Mouse (Mus musculus) hematopoietic stem cell, adult 5-6 weeks (primary cell): ENCODE measurements at regions not wholly inside any gene's neighbourhood (a gene's known extent, or its start where the extent isn't known, plus 50 kb on each side); places are given as distances from the start of the nearest gene placed in this dataset.

Source experiments
- ATAC-seq, 2 experiments: fragments of 125-278 bp in 1 of 2; replicated peaks in 1 of 2; 2 replicates each; pipeline ENCODE4 v1.8.0; 2016 to 2017; ENCODE audit warnings: inconsistent platforms in 2 of 2, mild to moderate bottlenecking in 2 of 2, moderate number of reproducible peaks in 2 of 2, low read depth in 1 of 2, moderate TSS enrichment in 1 of 2; ENCODE audit not compliant: low FRiP score in 2 of 2, poor library complexity in 2 of 2, severe bottlenecking in 2 of 2, insufficient read depth in 1 of 2, low TSS enrichment in 1 of 2

DNA sequence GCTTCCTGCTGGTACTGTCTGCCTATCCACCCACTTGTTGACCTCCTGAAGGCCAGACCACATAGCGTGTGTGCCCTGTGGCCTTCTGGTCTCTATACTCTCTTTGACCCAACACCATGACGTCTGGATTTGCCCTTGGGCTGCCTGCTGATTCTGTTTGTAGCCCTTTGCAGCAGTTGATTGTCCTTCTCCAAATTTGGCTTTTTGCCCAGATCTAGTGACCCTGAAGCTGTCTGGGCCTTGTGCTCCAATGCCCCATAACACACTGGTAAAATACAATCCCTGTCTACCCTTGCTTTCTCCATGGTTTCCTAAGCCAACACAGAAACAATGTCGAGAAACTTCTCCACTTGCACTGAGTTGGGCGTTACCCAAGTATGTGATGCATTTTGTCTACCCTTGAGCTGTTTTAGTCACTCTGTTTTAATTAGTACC lies 979.3 kb downstream of the Epha4 start:
- ATAC-seq: no peak

DNA sequence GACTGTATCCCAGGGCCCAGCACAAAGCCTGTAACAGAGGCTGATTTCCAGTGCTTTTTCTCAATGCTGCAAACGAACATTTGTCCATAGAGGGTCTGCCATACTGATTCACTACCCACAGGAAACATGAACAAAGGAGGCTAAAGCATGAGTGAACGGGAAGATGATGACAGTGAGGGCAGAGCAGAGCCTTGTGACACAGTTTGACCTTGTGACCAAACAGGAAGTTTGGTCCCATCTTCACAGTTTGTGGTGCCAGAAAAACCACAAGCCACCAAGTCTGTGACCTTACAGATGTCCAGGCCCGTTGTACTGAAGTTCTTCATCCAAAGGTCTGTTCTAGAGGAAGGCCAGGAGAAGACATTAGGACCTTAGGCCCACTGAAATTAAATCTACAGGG lies 974.4 kb downstream of the Epha4 start:
- peak; percentile 27 to 39; a peak in 2 of 4 replicates for ATAC-seq

DNA sequence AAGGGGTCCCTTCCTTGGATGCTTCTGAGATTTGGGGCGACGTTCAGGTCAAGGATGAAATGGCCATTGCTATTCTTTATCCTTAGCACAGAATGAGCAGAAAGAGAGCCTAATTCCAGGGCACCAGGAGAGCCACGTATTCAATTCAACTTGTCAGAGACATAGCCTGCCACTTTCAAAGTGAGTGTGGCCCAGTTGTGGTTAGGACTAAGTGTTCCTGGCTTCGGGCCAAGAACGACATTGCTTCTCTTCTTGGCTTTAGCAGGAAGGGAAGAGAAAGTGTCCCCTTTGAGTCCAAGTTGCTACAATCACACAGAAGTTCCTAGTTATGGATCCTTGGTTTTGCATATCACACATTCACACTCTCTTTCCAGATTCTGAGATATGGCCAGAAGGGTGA lies 964.0 kb downstream of the Epha4 start:
- ATAC-seq: peak in 1 of 2 experiments; percentile 39; a peak in 2 of 4 replicates

DNA sequence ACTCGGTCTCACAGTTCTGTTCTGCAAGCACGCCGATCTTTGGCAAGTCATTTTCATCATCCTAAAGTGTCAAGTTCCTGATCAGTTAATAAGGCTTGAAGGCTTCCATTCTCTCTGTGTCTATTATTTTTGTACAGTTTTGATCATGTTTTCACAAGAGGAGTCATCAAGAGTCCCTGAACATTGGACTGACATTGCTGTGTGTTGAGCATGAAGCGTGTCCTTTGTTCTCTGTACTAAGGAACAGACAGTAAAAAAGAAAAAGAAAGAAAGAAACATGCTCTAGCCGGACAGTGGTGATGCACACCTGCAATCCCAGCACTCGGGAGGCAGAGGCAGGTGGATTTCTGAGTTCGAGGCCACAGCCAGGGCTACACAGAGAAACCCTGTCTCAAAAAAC lies 955.4 kb downstream of the Epha4 start:
- ATAC-seq: no peak

DNA sequence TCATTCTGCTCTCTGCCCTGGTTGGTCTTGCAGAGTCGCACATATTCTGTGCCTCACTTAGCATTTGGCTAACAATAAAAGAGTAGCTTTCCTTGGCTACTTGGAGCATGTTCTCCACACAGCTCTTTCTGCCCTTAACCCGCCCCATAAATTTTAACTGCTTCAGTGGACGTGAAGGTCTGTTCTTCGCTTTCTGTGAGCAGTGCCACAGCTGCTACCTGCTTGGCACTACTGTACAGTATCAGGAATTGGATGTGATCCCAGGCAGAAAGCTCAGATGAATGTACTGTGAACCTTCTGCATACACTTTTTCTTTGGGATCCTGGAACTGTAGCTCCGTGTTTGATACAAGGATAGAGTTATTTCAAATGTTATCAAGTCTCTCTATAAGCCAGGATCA lies 939.4 kb downstream of the Epha4 start:
- no peak for ATAC-seq

DNA sequence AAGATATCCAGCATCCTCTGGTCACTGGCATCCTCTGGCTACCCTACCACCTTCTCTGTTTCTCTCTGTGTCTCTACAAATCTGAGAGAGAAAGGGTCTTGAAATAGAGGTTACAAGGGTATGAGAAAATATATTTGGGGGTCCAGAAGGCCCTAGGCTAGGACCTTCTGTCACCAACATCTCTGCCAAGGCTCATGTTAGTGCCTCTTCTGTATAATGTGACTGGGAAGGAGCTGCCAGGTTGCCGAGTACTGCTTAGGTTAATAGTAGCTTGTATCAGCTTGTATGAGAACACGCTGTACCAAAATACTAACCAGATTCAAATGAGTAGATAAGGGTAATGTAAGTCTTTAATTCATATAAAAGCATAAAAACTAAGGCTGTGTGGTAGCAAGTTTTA lies 929.0 kb downstream of the Epha4 start:
- ATAC-seq: no peak

DNA sequence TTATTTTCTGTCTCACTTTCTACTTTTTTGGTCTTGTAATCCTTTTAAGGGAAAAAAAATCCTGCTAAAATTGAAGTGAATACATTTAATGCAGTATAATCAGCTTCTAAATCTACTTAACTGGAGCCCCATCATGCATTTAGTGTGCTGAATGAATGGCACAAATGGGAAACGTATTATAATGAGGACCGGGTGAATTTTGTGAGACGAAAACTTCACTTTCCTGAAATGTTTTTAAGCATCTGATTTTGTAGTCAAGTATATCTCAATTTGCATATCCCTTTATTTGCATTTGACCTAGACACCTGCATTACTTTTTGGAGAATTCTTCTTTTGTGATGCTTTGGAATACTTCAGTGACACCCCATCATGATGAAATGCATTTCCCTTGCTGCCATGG lies 889.1 kb downstream of the Epha4 start:
- no peak for ATAC-seq

DNA sequence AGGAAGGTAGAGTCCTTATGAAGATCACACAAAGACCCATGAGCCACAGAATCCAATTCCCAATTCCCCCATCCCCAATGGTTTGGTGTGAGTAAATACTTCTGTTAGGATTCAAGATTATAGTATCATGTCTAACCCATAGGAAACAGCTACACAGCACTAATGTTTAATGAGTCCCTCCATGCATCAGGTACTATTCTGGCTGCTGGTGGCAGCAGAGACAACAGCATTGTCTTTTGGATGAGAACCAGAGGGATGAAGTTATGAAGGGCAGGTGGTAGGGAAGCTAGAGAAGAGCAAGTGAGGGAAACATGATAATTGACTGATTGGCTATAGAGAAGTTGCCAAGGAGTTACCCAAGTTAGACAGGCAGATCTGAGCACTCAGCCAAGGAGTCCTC lies 885.0 kb downstream of the Epha4 start:
- no peak for ATAC-seq

DNA sequence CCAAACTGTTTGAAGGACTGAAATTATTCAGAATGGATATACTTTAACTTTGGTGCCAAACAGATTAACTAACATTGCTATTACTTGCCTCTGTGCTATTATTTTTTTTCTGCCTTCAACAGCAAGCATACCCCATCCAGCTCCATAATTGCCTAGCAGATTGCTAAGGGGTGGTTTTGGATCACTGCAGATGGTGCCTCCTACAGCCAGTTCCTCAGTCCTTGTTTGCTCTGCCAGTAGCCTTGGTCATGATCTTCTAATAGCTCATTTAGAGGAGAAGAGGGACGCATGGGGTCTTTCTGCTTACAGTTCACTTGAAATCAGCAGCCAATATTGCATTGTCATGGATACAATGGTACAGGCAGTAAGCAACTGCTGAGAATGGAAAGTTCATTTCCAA lies 880.8 kb downstream of the Epha4 start:
- no peak for ATAC-seq

DNA sequence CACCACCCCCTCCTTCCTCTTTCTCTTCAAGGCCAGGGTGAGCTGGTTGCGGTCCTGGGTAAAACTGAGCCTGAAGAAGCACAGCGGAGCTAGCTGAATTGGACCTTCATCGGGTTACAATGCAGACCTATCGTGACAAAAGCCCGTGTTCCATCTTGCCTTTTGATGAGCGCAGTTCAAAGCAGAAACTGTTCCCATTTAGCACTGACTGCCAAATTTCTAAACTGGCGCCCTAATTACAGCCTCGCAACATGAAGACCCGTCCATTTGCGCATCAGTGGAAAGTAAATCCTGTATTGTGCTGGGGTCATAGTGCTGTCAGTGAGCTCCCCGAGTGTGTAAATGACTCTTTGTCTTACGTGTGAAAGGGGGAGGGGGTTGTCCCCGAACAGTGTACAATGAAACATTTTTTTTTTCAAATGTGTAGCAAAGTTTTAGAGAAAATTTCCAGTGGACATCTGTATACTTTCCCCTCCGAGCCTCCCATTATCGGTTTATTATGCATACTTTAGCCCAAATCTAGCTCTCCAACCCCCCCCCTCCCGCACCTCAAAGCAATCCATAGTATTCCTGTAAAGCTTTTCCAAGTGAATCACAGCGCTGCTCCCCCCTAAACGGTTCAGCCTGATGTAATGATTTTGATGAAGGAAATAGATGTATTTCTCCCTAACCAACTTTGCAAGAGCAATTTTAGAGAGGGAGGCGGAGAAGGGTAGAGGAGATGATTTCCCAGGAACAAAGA lies 877.4 kb downstream of the Epha4 start:
- no peak for ATAC-seq

DNA sequence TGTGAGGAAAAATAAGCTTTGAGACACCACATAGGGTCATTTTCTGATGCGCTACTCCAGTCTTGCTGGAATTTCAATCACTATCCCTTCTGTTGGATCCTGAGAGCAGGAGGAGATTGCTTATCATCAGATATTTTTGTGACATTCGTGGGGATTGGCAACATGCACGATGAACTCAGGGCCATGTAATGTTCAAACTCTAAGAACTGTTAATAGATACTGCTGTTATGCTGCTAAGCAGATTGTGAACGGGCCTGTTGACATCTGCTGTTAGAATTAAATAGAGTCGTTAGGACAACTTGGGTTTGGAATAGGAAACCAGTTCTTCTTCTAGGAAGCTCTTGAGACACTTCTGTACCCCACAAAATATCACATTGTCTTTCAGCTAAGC lies 876.9 kb downstream of the Epha4 start:
- no peak for ATAC-seq

DNA sequence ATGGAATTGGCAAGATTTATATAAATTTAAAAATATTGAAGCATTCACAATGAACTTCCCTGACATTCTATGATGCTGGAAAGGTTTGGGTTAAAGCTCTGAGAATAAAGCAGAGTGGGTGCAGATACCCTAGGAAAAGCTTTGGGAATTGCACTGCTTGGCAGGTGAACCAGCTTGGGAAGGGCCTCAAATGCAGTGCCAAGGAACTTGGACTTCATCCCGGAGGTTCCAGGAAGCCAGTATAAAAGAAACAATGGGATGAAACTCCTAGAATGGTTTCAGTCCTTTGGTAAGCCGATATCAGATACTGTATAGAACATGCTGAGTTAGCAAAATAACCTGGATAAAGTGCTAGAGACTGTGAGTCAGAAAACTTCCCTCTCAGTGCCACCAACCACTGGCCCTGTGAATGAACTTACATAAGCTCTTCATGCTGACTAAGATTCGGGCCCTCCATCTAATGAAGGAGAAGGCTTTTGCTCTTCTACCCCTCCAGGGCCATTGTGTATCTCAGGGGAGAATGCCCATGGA lies 873.6 kb downstream of the Epha4 start:
- ATAC-seq: no peak

DNA sequence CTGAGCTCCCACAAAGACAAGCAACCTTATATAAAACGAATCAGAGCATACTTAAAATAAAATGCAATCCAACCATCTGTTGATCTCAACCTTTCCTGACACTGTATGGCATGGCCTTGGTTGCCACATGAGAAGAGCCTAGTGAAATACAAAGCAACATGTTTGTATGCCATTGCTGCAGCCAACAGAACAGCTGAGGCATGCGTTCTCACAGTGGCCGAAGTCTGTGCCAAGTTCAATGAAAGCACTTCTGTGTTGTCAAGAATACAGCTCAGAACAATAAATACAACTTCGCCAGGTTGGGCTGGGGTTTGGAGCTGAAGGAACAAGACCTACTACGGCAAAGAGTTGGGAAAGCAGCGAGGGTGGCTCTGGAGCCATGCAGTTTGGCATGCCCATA lies 872.2 kb downstream of the Epha4 start:
- no peak for ATAC-seq

DNA sequence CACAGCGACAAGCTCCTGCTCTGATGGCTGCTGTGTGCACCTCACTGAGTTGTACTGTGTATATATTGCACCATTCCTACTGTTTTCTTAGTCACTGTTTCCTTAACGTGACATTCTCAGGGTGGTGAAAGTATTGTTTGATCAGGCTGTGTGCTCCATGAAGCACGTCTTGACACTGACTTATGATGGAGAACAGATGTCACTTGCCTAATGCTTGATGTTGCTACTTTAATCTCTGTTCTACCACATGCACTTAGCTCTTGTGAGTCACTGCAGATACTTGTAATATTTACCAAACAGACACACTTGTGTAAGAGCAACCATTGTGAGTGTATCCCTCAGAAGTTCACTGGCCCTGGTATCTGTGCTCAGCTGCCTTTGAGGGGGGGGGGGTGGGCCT lies 870.0 kb downstream of the Epha4 start:
- ATAC-seq: no peak

DNA sequence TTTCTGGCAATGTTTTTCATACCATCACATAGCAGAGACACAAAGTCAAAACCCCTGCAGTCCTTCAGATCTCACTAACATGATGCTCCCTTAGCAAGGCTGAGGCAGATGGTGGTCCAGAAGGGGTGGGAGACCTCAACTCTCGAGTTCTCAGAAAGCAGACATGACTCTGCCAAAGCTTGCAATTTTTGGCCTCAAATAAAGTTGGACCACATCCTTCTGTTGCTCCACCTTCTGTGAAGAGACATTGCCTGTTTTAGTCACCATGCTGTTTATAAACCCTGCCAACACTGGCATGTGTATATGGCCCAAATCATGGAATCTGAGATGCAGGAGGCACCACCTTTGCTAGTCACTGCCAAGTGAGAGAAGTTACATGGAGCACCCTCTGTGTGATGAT lies 860.1 kb downstream of the Epha4 start:
- no peak for ATAC-seq

DNA sequence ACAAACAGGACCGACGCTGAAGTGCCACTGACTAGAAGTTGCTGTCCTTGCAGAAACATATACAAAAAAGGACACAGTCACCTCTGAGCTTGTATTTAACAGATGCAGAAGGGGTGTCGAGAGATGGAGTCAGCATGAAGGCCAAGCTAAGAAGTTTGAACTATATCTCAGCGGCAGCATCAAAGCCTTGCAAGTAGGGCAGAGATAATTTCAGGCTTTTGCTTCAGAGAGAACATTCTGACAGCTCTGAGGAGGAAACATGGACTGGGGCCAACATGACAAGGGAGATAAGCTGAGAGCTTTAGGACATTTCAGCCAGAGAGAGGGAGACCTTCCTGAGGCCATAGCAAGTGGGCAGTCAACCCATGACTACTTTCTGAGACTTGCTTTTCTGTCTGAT lies 856.7 kb downstream of the Epha4 start:
- ATAC-seq: no peak

DNA sequence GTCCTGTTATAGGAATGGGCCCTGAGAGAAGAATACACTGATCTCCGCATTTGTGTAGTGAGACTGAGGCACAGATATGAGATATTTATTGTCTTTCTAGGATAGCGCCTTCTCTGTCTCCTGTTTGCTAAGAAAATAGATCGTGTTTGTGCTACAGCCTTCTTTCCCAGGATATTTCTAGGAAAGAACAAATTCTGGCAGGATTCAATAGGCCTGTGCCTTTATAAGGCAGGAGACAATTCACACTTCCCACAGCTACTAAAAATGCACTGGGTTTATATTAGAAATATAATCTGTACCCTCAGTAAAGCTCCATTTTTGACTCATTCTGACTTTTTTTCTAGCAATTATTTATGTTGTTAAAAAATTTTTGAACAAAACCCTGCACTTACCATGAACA lies 854.7 kb downstream of the Epha4 start:
- ATAC-seq: no peak

DNA sequence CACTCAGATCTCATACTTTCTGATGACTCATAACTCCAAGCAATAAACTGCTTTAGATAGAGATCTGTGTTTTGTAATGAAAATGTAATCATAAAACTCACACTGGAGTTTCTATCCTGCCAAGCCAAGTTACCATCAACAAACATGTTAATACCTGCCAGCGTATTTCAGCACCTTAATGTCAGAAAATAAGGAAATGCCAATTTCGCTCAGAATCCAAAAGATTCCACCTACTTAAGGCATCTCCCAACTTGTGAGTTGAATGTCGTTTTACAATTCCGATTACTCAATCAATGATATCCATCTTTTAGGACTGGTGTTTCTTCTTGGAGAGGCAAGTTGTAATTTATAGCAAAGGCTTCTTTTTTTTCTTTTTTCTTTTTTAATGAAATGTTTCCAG lies 850.5 kb downstream of the Epha4 start:
- ATAC-seq: no peak

DNA sequence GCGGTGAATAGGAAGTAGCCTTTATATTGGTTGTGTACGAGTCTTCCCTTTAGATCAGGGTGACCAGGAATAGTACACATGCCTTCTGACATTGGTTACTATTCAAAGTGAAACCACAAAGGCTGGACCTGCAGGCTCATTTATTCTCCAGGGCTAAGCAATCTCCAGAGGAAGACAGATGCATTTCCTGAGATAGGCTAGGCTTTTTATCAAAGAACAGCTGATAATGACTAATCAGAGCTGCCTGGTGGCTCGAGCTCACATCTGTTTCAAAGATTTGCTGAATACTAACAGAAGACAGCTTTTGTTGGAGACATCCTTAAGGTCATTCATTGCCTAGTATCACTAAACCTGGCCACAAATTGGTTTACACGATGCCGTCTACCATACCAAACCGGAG lies 838.1 kb downstream of the Epha4 start:
- ATAC-seq: no peak
